Mouse (Mus musculus) T-helper 17 cell (primary cell): ENCODE results near the gene Rbm39.

Source experiments
- in situ Hi-C, 2 experiments: fragments of 300-600 bp; cut with MboI, MseI; formaldehyde crosslinking; loops; 1 replicate in 1 of 2; 2 replicates in 1 of 2; pipeline ENCODE4 v1.15.1; 2025; ENCODE audit warnings: high pct_unique_total_duplicates in 2 of 2

Rbm39 gene

DNA sequence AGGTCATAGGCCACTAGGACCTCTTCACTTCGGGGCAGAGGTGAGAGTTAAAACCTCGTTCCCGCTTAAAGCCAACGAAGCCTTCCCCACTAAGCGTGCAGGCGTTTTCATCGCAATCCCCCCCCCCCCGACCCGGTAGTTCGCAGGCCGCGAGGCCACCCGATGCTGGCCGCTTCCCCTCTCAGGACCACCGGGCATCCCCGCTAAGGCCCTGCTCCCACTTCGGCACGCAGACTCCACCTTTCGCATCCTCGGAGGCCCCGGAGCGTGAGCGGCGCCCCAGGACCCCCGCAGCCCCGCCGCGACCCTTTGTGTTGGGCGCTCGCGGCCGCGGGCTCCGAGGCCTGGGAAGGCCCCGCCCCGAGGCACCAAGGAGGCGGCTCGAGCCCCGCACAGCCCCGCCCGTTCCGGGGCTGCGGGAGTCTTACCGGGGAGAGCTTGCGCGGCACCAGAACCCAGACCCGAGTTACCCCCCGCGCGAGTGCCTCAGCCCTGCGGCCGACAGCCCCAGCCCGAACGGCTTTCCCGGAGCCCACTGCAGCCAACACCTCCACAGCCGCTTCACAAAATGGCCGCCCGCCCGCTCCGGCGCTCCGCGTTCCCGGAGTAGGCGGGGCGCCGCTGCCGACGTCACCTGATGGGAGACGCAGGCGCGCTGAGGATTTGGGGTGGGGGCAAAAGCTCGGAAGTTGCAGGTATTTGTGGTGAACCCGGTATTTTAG, 68.5 kb downstream of the Rbm39 start, which contains the start of the genes Cpne1 and Rbm12:
Gene Cpne1, minus strand, starts transcription at position 608 of the 722 bp plus-strand sequence.
Gene Rbm12, minus strand, starts transcription at position 621 of the 722 bp plus-strand sequence.
- in situ Hi-C loops = no loop called here

DNA sequence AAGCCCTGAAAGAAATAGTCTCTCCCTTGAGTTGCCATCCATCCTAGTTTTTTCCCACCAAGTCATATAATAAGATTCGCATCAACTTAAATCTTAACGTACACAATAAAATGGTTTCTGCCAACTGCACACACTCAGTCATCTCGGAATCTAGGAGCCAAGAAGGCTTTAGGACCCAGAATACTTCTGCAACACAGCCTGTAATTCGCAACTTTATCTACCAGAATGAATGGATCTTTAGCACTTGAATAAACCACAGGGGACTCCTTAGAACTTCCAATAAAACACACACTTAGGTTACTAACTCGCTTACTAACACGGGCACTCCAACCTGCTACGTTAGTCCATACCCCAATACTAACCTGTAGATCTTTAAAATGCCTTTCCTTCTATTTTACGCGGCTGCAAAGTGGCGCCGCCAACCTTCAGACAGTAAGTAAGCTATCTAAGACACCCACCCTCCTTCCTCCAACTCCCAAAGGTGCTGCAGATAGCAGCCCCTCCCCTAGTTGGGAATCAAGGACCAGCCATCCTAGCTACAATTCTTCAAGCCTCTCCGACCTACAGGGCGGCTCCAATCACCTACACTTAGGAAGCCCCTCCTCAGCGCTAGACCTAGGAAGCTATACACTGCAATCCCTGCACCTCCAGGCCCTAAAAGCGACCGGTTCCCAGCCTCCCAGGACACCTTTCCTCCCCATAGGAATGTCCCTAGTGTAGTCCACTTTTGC, 69.2 kb downstream of the Rbm39 start:
- in situ Hi-C loops = no loop called here
